Mouse (Mus musculus) C2C12 (cell line): ENCODE measurements around the gene Cux1.

Experiments
- CTCF ChIP-seq: IDR thresholded peaks from one replicate; pipeline ENCODE4 v1.5.1; 2011; ENCODE audit not compliant: control insufficient read depth, insufficient read depth, insufficient read length
- MAX ChIP-seq: IDR thresholded peaks from one replicate; pipeline ENCODE4 v1.6.1; 2011; ENCODE audit warnings: mild to moderate bottlenecking, control low read depth
- USF1 ChIP-seq: IDR thresholded peaks from one replicate; pipeline ENCODE4 v1.6.1; 2011; ENCODE audit warnings: low read depth, mild to moderate bottlenecking, control low read depth, moderate library complexity

DNA sequence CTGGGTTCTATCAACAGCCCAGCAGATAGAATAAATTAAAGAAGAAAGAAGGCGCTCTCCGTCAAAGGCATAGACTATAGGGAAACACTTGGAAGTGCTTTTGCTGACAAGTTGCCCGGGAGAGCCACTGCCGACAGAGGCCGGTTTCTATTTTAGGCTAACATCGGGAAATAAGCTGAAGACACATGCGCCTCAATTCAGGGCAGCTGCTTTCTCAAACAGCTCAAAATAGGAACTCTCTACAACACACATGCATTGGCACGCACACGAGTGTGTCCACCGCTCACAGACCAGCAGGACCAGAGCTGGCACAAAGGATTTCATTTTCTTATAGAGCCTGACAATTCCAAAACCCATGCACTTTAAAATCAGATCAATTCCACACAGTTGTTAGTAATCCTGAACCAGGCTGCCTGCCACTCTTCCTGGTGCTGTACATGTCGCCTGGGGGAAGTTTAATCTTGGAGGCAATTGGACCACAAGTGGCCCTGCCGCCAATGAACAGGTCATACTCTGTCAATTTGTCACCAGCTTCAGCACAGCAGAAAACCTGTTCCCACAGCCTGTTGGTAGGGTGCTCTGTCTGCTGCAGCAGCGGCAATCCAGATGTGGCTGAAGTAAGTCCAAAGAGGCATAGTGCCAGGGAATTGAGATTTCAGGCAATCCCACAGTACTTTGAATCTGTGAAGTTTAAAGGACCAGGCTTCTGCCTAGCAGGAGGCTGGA lies 139.4 kb downstream of the Cux1 start:
- no peak for TF ChIP-seq CTCF
- no peak for TF ChIP-seq MAX
- no peak for TF ChIP-seq USF1
